Mouse (Mus musculus): Measurements from ENCODE around the gene Otud7a.

DNA sequence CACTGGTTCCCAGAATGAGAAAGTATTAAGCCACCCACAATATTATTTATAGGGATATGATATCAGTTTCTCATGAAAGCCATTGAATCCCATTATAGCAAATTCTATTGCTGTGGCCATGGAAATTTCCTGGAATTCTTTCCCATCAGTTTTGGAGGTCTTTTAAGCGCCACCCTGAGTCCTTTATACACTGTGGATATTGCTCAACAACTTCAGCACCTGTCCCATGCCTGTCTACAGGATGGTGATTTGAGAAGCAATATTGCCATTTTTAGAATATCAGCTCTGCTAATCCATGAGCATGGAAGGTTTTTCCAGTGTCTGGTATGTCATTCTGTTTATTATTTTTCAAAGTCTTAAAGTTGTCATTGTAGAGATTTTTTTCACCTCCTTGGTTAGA, 199.5 kb downstream of the Otud7a start:
- TF ChIP-seq POLR2A (IDR thresholded peaks at IDR 0.05; ENCODE audit: insufficient read length, low read depth) (no peak), E2F4 (IDR thresholded peaks at IDR 0.05; ENCODE audit: insufficient read depth) (no peak), POLR2AphosphoS2 (IDR thresholded peaks at IDR 0.05; ENCODE audit: insufficient read length, low read depth) (no peak), USF1 (IDR thresholded peaks at IDR 0.05; ENCODE audit: low read depth) (no peak), REST (IDR thresholded peaks at IDR 0.05; ENCODE audit: insufficient read depth, insufficient read length) (no peak), MYOD1 (IDR thresholded peaks at IDR 0.05; ENCODE audit: control insufficient read depth in 1 of 3, insufficient read length in 2 of 3, low read depth in 2 of 3) (peak in 2 of 3 experiments; percentile 47 to 51), MAX (IDR thresholded peaks at IDR 0.05; ENCODE audit: low read depth) (no peak), TCF12 (IDR thresholded peaks at IDR 0.05; ENCODE audit: insufficient read depth, poor library complexity, severe bottlenecking) (no peak)

Data from myocyte (in vitro differentiated cells).